Mouse (Mus musculus) Muller cell, postnatal 12 days (primary cell): ENCODE measurements around the gene Mllt3.
"Not testable (repeated sequence)": the region's sequence is repeated elsewhere in the genome, so short reads cannot be mapped to it uniquely, and the experiment has no call there.

ENCODE experiments used
- DNase-seq: peaks from one replicate; pipeline ENCODE4 v3.0.0-alpha.2; 2015; ENCODE audit errors: inconsistent ontology term

Gene Mllt3

GRCm38 (mm10) chr4:88012774-88013173 lies 20.4 kb downstream of the Mllt3 start:
- DNase-seq: no peak

GRCm38 (mm10) chr4:88011870-88012572 lies 21.1 kb downstream of the Mllt3 start:
- no peak for DNase-seq

GRCm38 (mm10) chr4:88010441-88010840 lies 22.7 kb downstream of the Mllt3 start:
- DNase-seq: no peak

- DNase-seq: no peak
These were observed 27.4 kb downstream of the Mllt3 start for GRCm38 (mm10) chr4:88005801-88006200.

- DNase-seq: no peak
These were observed 29.8 kb downstream of the Mllt3 start for GRCm38 (mm10) chr4:88003159-88003948.

- no peak for DNase-seq
These were observed 41.5 kb downstream of the Mllt3 start for GRCm38 (mm10) chr4:87991710-87992109.

- DNase-seq: no peak
These were observed 42.2 kb downstream of the Mllt3 start for GRCm38 (mm10) chr4:87990940-87991339.

GRCm38 (mm10) chr4:87985281-87985680 lies 47.9 kb downstream of the Mllt3 start:
- DNase-seq: peak; percentile 79

- peak; percentile 79 for DNase-seq
These were observed 48.6 kb downstream of the Mllt3 start for GRCm38 (mm10) chr4:87984589-87984988.

GRCm38 (mm10) chr4:87984091-87984490 lies 49.1 kb downstream of the Mllt3 start:
- peak; percentile 37 for DNase-seq

GRCm38 (mm10) chr4:87982578-87982977 lies 50.6 kb downstream of the Mllt3 start:
- DNase-seq: peak; percentile 17

- DNase-seq: no peak
These were observed 55.2 kb downstream of the Mllt3 start for GRCm38 (mm10) chr4:87977820-87978448.

GRCm38 (mm10) chr4:87965836-87966235 lies 67.3 kb downstream of the Mllt3 start:
- DNase-seq: no peak

- not testable (repeated sequence) for DNase-seq
These were observed 68.3 kb downstream of the Mllt3 start for GRCm38 (mm10) chr4:87964890-87965289.

- no peak for DNase-seq
These were observed 69.4 kb downstream of the Mllt3 start for GRCm38 (mm10) chr4:87963773-87964076.

- no peak for DNase-seq
These were observed 70.0 kb downstream of the Mllt3 start for GRCm38 (mm10) chr4:87963055-87963772.

- no peak for DNase-seq
These were observed 71.3 kb downstream of the Mllt3 start for GRCm38 (mm10) chr4:87961872-87962271.

- no peak for DNase-seq
These were observed 75.3 kb downstream of the Mllt3 start for GRCm38 (mm10) chr4:87957852-87958251.

- no peak for DNase-seq
These were observed 76.0 kb downstream of the Mllt3 start for GRCm38 (mm10) chr4:87957198-87957597.

- DNase-seq: no peak
These were observed 78.0 kb downstream of the Mllt3 start for GRCm38 (mm10) chr4:87955132-87955531.

- DNase-seq: peak; percentile 36
These were observed 78.6 kb downstream of the Mllt3 start for GRCm38 (mm10) chr4:87954421-87955083.

- DNase-seq: peak; percentile 3
These were observed 79.4 kb downstream of the Mllt3 start for GRCm38 (mm10) chr4:87953736-87954135.
